ENCODE assay signal across 27 mouse cellular contexts in genomic region chr2:65267834-65268233, GRCm38 (mm10). TPM values are rescaled to one million over a fixed set of nuclear protein-coding genes. Genes with fewer than 3 reads are reported as not detected.
DNase-seq lines count a peak whose midpoint lies in the region; ATAC-seq and TF ChIP-seq lines count a peak whose summit lies in the region.
"Had no signal": no experiment of that assay in that cellular context is flagged by ENCODE, and none has a peak within 500 bp of the region (broad histone marks: within the 10 kb centered on the region; RNA-seq: fewer than 3 reads in every experiment).

No protein-coding gene starts in this region.

- ATAC-seq in forebrain, embryonic 15.5 days (replicated peaks), result no peak
- ATAC-seq in forebrain, embryonic 13.5 days, result 0 out of 2 replicates have a peak, but pooled peaks have one; percentile 21
- ATAC-seq: CD4-positive, CD25-positive, alpha-beta regulatory T cell, adult 4 months; hindbrain, embryonic 16.5 days; midbrain, embryonic 15.5 days had no signal

- no peak overlapping the region for H3K4me2 ChIP-seq in forebrain, embryonic 15.5 days (replicated peaks)
- H3K4me2 ChIP-seq in forebrain, embryonic 13.5 days, result no peak overlapping the region
- H3K4me2 ChIP-seq: limb, embryonic 12.5 days; liver, embryonic 15.5 days; lung, embryonic 14.5 days; midbrain, embryonic 15.5 days; neural tube, embryonic 15.5 days had no signal

- no peak for TF ChIP-seq CTCF in testis, adult 2 months (IDR thresholded peaks at IDR 0.05; ENCODE audit: control insufficient read depth, insufficient read depth, insufficient replicate concordance, low read depth, low read length)

- H3K9ac ChIP-seq in forebrain, embryonic 15.5 days (replicated peaks), result no peak overlapping the region
- no peak overlapping the region for H3K9ac ChIP-seq in forebrain, embryonic 13.5 days
- H3K9ac ChIP-seq: limb, embryonic 12.5 days; liver, embryonic 15.5 days; lung, embryonic 14.5 days; midbrain, embryonic 15.5 days; neural tube, embryonic 15.5 days had no signal

- H3K9me3 ChIP-seq in forebrain, embryonic 10.5 days, result no peaks in the 10 kb centered on the region
- H3K9me3 ChIP-seq in forebrain, embryonic 15.5 days, result no peaks in the 10 kb centered on the region
- H3K9me3 ChIP-seq in forebrain, embryonic 13.5 days (replicated peaks), result no peaks in the 10 kb centered on the region
- H3K9me3 ChIP-seq in limb, embryonic 10.5 days (replicated peaks), result no peaks in the 10 kb centered on the region
- H3K9me3 ChIP-seq: hindbrain, embryonic 10.5 days; limb, embryonic 12.5 days; liver, embryonic 15.5 days; midbrain, embryonic 10.5 days; midbrain, embryonic 15.5 days; neural tube, embryonic 15.5 days had no signal

- no peak overlapping the region for H3K4me3 ChIP-seq in forebrain, embryonic 10.5 days
- no peak overlapping the region for H3K4me3 ChIP-seq in forebrain, embryonic 15.5 days
- peak overlapping the region; percentile 54; the same call in 1 of the 2 replicates for H3K4me3 ChIP-seq in testis, adult 2 months (ENCODE audit: control insufficient read depth, low read depth, low read length)
- H3K4me3 ChIP-seq in forebrain, embryonic 13.5 days, result no peak overlapping the region
- no peak overlapping the region for H3K4me3 ChIP-seq in limb, embryonic 10.5 days
- H3K4me3 ChIP-seq: hindbrain, embryonic 10.5 days; limb, embryonic 12.5 days; liver, embryonic 15.5 days; midbrain, embryonic 10.5 days; midbrain, embryonic 15.5 days; neural tube, embryonic 15.5 days had no signal

- 15% methylated on average over 4 of the region's 4 CpGs for WGBS in forebrain, embryonic 10.5 days
- WGBS in forebrain, embryonic 15.5 days, result 9% methylated on average over 4 of the region's 4 CpGs
- 14% methylated on average over 4 of the region's 4 CpGs for WGBS in forebrain, embryonic 13.5 days
- WGBS in limb, embryonic 10.5 days, result 43% methylated on average over 4 of the region's 4 CpGs

- peak overlapping the region; percentile 71 for H3K27ac ChIP-seq in forebrain, embryonic 10.5 days
- no peak overlapping the region for H3K27ac ChIP-seq in forebrain, embryonic 15.5 days (replicated peaks)
- H3K27ac ChIP-seq in testis, adult 2 months (ENCODE audit: control insufficient read depth, insufficient read depth, low read depth, low read length), result no peak overlapping the region
- H3K27ac ChIP-seq in forebrain, embryonic 13.5 days, result no peak overlapping the region
- H3K27ac ChIP-seq in limb, embryonic 10.5 days, result no peak overlapping the region
- H3K27ac ChIP-seq: hindbrain, embryonic 10.5 days; limb, embryonic 12.5 days; liver, embryonic 15.5 days; midbrain, embryonic 10.5 days; midbrain, embryonic 15.5 days; neural tube, embryonic 15.5 days had no signal

- no peaks in the 10 kb centered on the region for H3K36me3 ChIP-seq in forebrain, embryonic 10.5 days (replicated peaks)
- no peaks in the 10 kb centered on the region for H3K36me3 ChIP-seq in forebrain, embryonic 15.5 days
- no peaks in the 10 kb centered on the region for H3K36me3 ChIP-seq in testis, adult 2 months (ENCODE audit: control insufficient read depth, insufficient read depth, low read length)
- H3K36me3 ChIP-seq in forebrain, embryonic 13.5 days (ENCODE audit: poor library complexity, severe bottlenecking), result no peaks in the 10 kb centered on the region
- no peaks in the 10 kb centered on the region for H3K36me3 ChIP-seq in limb, embryonic 10.5 days
- H3K36me3 ChIP-seq: hindbrain, embryonic 10.5 days; limb, embryonic 12.5 days; liver, embryonic 15.5 days; midbrain, embryonic 10.5 days; midbrain, embryonic 15.5 days; neural tube, embryonic 15.5 days had no signal

- peak; percentile 38 for DNase-seq in forebrain, embryonic 10.5 days (ENCODE audit: extremely low spot score, low spot score)
- no peak for DNase-seq in testis, postnatal 14 days (ENCODE audit: low spot score)
- no peak for DNase-seq in limb, embryonic 10.5 days (ENCODE audit: low spot score)
- DNase-seq in MN1 (ENCODE audit: low spot score), result no peak
- DNase-seq: adrenal gland, postnatal 25 days; cerebellum, adult 18-20 months; cerebellum, postnatal 10 days; gastrocnemius, postnatal 10 days; heart, postnatal 14 days; kidney, adult 18-20 months; kidney, postnatal 4 days; layer of hippocampus, adult 9-11 months; lung, embryonic 14.5 days; right cerebral cortex, postnatal 4 days; thymus, adult 18-20 months; thymus, postnatal 36 days had no signal

- H3K27me3 ChIP-seq in forebrain, embryonic 10.5 days (ENCODE audit: poor library complexity, severe bottlenecking), result no peaks in the 10 kb centered on the region
- H3K27me3 ChIP-seq in forebrain, embryonic 15.5 days, result no peaks in the 10 kb centered on the region
- no peaks in the 10 kb centered on the region for H3K27me3 ChIP-seq in testis, adult 2 months (ENCODE audit: control insufficient read depth, insufficient read depth, low read length)
- no peaks in the 10 kb centered on the region for H3K27me3 ChIP-seq in forebrain, embryonic 13.5 days
- no peaks in the 10 kb centered on the region for H3K27me3 ChIP-seq in limb, embryonic 10.5 days (ENCODE audit: low read depth, poor library complexity, severe bottlenecking)
- H3K27me3 ChIP-seq: limb, embryonic 12.5 days; liver, embryonic 15.5 days; midbrain, embryonic 15.5 days; neural tube, embryonic 15.5 days had no signal

- H3K4me1 ChIP-seq in forebrain, embryonic 10.5 days, result peaks cover 28% of the 10 kb centered on the region
- H3K4me1 ChIP-seq in forebrain, embryonic 15.5 days, result no peaks in the 10 kb centered on the region
- no peaks in the 10 kb centered on the region for H3K4me1 ChIP-seq in testis, adult 2 months (ENCODE audit: control insufficient read depth, insufficient read depth, low read length)
- 0 out of 2 replicates have a peak, but pooled peaks cover 7% of the 10 kb centered on the region for H3K4me1 ChIP-seq in forebrain, embryonic 13.5 days
- H3K4me1 ChIP-seq in limb, embryonic 10.5 days, result 0 out of 2 replicates have a peak, but pooled peaks cover 5% of the 10 kb centered on the region
- H3K4me1 ChIP-seq: hindbrain, embryonic 10.5 days; limb, embryonic 12.5 days; liver, embryonic 15.5 days; midbrain, embryonic 10.5 days; midbrain, embryonic 15.5 days; neural tube, embryonic 15.5 days had no signal

- TF ChIP-seq POLR2A in testis, adult 2 months (IDR thresholded peaks at IDR 0.05; ENCODE audit: control insufficient read depth, low read depth, low read length), result 0 out of 2 replicates have a peak, but pooled peaks have one; percentile 14

RNA-seq across cellular contexts. Expression of gene Cobll1, which starts 28.6 kb away (rescaled TPM):
- polyA plus RNA-seq in forebrain, embryonic 10.5 days (2016; fragmentation: Nextera tagmentation; extraction: Ambion mirVana), result 3.5 and 3.6 TPM in 2 replicates
- polyA plus RNA-seq in forebrain, embryonic 15.5 days (2015; fragmentation: Nextera tagmentation; extraction: Ambion mirVana), result 2.5 and 3.1 TPM in 2 replicates
- polyA plus RNA-seq in testis, adult 2 months (2012; rRNA removed), result 3.5 and 3.6 TPM in 2 replicates
- 2.2 and 2.7 TPM in 2 replicates for polyA plus RNA-seq in forebrain, embryonic 13.5 days (2015; fragmentation: Nextera tagmentation; extraction: Ambion mirVana)
- 3.2 and 3.9 TPM in 2 replicates for polyA plus RNA-seq in limb, embryonic 10.5 days (2016; fragmentation: Nextera tagmentation; extraction: Ambion mirVana)
